Mouse (Mus musculus) cortical plate, adult 2 months (tissue): Measurements from ENCODE around the gene Sema6c.

Experiments
- CTCF ChIP-seq: fragments of 200-500 bp; IDR thresholded peaks from 2 replicates; pipeline ENCODE4 v1.5.1; 2011; ENCODE audit warnings: mild to moderate bottlenecking, control low read depth, low read length; ENCODE audit not compliant: insufficient read depth; ENCODE audit errors: extremely low read depth
- POLR2A ChIP-seq: fragments of 200-500 bp; IDR thresholded peaks from 2 replicates; pipeline ENCODE4 v1.6.1; 2011; ENCODE audit warnings: mild to moderate bottlenecking, low read length, control low read depth; ENCODE audit not compliant: insufficient read depth; ENCODE audit errors: extremely low read depth

DNA sequence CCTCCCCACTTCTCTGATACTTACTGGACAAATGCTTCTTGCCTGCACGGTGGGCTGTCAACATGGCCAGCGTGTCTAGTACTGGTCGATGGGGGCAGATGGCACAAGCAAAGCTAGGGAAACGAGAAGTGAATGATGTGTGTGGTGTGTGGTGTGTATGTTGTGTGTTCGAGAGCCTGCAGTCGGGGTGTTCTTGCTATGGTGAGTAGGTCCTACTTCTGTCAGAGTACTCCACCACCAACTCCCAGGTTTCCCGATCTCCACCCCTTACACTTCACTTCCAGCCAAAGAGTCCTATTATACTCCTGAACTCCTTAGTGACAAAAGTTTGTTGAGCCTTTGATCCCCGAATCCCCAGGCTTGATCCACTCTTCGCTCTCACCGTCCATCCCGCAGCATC is 27.1 kb upstream of the Sema6c start:
- TF ChIP-seq POLR2A (no peak), CTCF (no peak)
